Mouse (Mus musculus) olfactory bulb, adult 2 months (tissue): ENCODE data around the gene E330009J07Rik.

ENCODE experiments used
- CTCF ChIP-seq: fragments of 200-500 bp; IDR thresholded peaks from 2 replicates; pipeline ENCODE4 v1.5.1; 2012; ENCODE audit warnings: low read depth, mild to moderate bottlenecking, low read length, moderate library complexity; ENCODE audit not compliant: insufficient read depth
- POLR2A ChIP-seq: fragments of 200-500 bp; IDR thresholded peaks from 2 replicates; pipeline ENCODE4 v1.6.1; 2012; ENCODE audit warnings: mild to moderate bottlenecking, low read depth, low read length, moderate library complexity; ENCODE audit not compliant: insufficient read depth

GRCm38 (mm10) chr6:40432346-40433275 is 3.3 kb downstream of the E330009J07Rik start:
- TF ChIP-seq POLR2A (no peak), CTCF (no peak)
